Mouse (Mus musculus): ENCODE data around the gene Arel1. TPM values are rescaled to one million over a fixed set of nuclear protein-coding genes. Genes with fewer than 3 reads are reported as not detected.

Arel1 gene
- polyA plus RNA-seq, 1 experiment from 2014 or later, result 17.1 TPM

- Histone ChIP-seq H3K9me3 (ENCODE audit: low read depth, low read length) (no peaks in the 10 kb centered on the region), H3K27ac (ENCODE audit: low read depth) (no peak overlapping the region), H3K4me1 (ENCODE audit: insufficient read depth) (peaks cover 17% of the 10 kb centered on the region; the same call in 1 of the 2 replicates), H3K4me2 (no peak overlapping the region), H3K27me3 (ENCODE audit: insufficient read depth, low read length) (no peaks in the 10 kb centered on the region), H3K4me3 (ENCODE audit: low read depth, low read length) (no peak overlapping the region), H3K9ac (no peak overlapping the region), H3K36me3 (ENCODE audit: insufficient read depth) (no peaks in the 10 kb centered on the region)
- WGBS, result 67% methylated on average over 7 of the region's 7 CpGs
- DNase-seq, result no peak
- no peak for ATAC-seq (ENCODE audit: insufficient read depth)
- TF ChIP-seq CTCF (IDR thresholded peaks at IDR 0.05; ENCODE audit: low read depth), result no peak
Measured at GRCm38 (mm10) chr12:84904399-84904798, 66.3 kb downstream of the Arel1 start.

DNA sequence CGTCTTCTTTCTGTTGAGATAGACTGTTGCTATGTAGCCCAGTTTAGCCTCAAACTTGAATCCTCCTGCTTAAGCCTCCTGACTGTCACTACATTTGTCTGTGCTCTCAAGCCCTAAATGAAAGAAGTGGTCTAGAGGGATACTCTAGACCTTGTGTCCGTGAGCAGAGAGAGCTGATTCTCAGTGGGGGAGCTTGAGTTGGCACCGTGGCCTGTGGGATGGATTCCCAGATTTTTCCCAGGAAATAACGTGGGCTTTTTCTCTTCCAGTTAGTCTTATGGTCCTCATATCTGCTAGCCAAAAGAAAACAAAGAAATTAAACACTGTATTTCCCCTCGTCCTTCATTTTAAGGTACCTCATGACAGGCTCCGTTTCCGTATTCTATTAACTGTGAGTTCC is 70.4 kb downstream of the Arel1 start:
- no peak overlapping the region for H3K4me3 ChIP-seq (ENCODE audit: low read depth, low read length)
- H3K4me1 ChIP-seq (ENCODE audit: insufficient read depth), result no peaks in the 10 kb centered on the region
- no peak for TF ChIP-seq CTCF (IDR thresholded peaks at IDR 0.05; ENCODE audit: low read depth)
- H3K4me2 ChIP-seq, result no peak overlapping the region
- no peaks in the 10 kb centered on the region for H3K36me3 ChIP-seq (ENCODE audit: insufficient read depth)
- 76% methylated on average over 7 of the region's 7 CpGs for WGBS
- no peak overlapping the region for H3K27ac ChIP-seq (ENCODE audit: low read depth)
- no peak for ATAC-seq (ENCODE audit: insufficient read depth)
- no peaks in the 10 kb centered on the region for H3K9me3 ChIP-seq (ENCODE audit: low read depth, low read length)
- H3K9ac ChIP-seq, result no peak overlapping the region
- no peak for DNase-seq
- H3K27me3 ChIP-seq (ENCODE audit: insufficient read depth, low read length), result no peaks in the 10 kb centered on the region

- no peaks in the 10 kb centered on the region for H3K27me3 ChIP-seq (ENCODE audit: insufficient read depth, low read length)
- no peak overlapping the region for H3K9ac ChIP-seq
- DNase-seq (no peak), ATAC-seq (ENCODE audit: insufficient read depth) (no peak)
- no peak overlapping the region for H3K4me2 ChIP-seq
- no peak overlapping the region for H3K4me3 ChIP-seq (ENCODE audit: low read depth, low read length)
- H3K36me3 ChIP-seq (ENCODE audit: insufficient read depth), result no peaks in the 10 kb centered on the region
- H3K27ac ChIP-seq (ENCODE audit: low read depth), result no peak overlapping the region
- H3K9me3 ChIP-seq (ENCODE audit: low read depth, low read length), result no peaks in the 10 kb centered on the region
- no peak for TF ChIP-seq CTCF (IDR thresholded peaks at IDR 0.05; ENCODE audit: low read depth)
- no peaks in the 10 kb centered on the region for H3K4me1 ChIP-seq (ENCODE audit: insufficient read depth)
- 67% methylated on average over 5 of the region's 5 CpGs for WGBS
Measured at GRCm38 (mm10) chr12:84897322-84897721, 73.4 kb downstream of the Arel1 start.

DNA sequence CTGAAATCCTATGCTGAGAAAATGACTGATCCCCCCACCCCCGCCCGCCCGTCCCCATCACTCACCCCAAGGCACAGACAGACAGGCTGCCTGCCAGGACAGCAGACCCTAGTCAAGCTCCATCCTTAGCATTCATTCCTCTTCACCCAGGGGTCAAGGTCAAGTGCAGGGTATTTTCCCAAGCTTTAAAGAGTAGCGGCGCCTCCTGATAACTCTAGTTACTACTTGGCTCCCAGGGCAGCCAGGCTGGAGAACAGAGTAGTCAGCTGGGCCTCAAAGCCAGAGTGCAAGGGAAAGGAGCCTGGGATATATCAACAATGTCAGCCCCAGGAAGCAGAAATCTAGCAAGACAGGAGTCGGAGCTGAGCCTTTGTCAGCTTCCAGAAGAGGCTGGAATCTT is 74.5 kb downstream of the Arel1 start:
- ATAC-seq (ENCODE audit: insufficient read depth) (no peak), DNase-seq (peak; percentile 33)
- Histone ChIP-seq H3K9ac (no peak overlapping the region), H3K27ac (ENCODE audit: low read depth) (no peak overlapping the region), H3K4me1 (ENCODE audit: insufficient read depth) (no peaks in the 10 kb centered on the region), H3K4me3 (ENCODE audit: low read depth, low read length) (no peak overlapping the region), H3K27me3 (ENCODE audit: insufficient read depth, low read length) (no peaks in the 10 kb centered on the region), H3K9me3 (ENCODE audit: low read depth, low read length) (no peaks in the 10 kb centered on the region), H3K36me3 (ENCODE audit: insufficient read depth) (no peaks in the 10 kb centered on the region), H3K4me2 (no peak overlapping the region)
- TF ChIP-seq CTCF (IDR thresholded peaks at IDR 0.05; ENCODE audit: low read depth), result no peak
- 45% methylated on average over 6 of the region's 6 CpGs for WGBS

DNA sequence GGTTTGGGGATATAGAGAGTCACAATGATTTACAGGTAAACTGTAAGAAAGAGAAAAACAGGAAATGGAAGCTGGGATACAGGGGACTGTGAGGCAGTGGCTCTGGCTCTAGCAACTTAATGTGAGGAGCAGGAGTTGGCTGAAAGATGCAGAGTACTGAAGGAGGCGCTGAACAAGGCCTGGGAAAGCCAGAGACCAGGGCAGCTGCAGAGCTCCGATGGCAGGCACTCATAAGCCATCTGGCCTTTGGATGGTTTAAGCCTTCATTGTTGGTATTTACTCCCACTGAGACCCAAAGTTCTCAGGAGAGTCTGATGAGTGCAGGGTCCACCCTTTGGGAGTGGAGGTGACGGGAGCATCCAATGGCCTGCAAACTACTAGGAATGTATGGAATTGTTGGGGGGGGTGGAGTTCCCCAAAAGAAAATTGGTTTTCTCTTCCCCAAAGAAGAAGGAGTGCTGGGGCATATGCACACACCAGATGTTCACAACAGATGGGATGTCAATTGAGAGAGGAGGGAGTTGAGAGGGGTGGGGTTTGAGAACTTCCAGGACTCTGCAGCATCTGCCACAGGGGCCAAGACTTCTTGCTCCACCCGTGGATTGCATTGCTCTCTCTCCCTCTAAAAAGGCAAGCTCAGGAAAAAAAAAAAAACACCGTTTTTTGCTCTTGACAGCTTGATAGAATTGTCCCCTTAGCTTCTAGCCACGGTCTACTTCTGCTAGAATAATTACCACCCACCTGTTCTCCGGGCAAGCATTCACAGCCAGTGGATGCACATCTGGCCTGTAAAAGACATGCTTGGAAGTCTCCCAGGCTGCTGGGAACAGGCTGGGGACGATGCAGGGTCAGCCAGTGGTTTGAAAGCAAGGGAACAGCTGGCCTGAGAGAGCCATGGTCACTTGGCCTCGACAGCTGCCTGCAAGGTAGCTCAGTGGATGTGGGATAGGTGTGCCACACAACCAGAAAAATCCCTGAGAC is 76.8 kb downstream of the Arel1 start:
- H3K4me1 ChIP-seq (ENCODE audit: insufficient read depth), result no peaks in the 10 kb centered on the region
- H3K4me3 ChIP-seq (ENCODE audit: low read depth, low read length), result no peak overlapping the region
- no peak overlapping the region for H3K27ac ChIP-seq (ENCODE audit: low read depth)
- H3K9ac ChIP-seq, result no peak overlapping the region
- no peak for DNase-seq
- no peaks in the 10 kb centered on the region for H3K36me3 ChIP-seq (ENCODE audit: insufficient read depth)
- H3K4me2 ChIP-seq, result no peak overlapping the region
- no peaks in the 10 kb centered on the region for H3K27me3 ChIP-seq (ENCODE audit: insufficient read depth, low read length)
- no peak for ATAC-seq (ENCODE audit: insufficient read depth)
- 48% methylated on average over 9 of the region's 9 CpGs for WGBS
- no peak for TF ChIP-seq CTCF (IDR thresholded peaks at IDR 0.05; ENCODE audit: low read depth)
- H3K9me3 ChIP-seq (ENCODE audit: low read depth, low read length), result no peaks in the 10 kb centered on the region

GRCm38 (mm10) chr12:84890289-84890688 is 80.4 kb downstream of the Arel1 start:
- 56% methylated on average over 15 of the region's 15 CpGs for WGBS
- ATAC-seq (ENCODE audit: insufficient read depth), result no peak

GRCm38 (mm10) chr12:84885107-84885876 is 85.4 kb downstream of the Arel1 start:
- H3K27me3 ChIP-seq (ENCODE audit: insufficient read depth, low read length), result no peaks in the 10 kb centered on the region
- WGBS, result 48% methylated on average over 11 of the region's 11 CpGs
- peak overlapping the region; percentile 30; the same call in 1 of the 2 replicates for H3K27ac ChIP-seq (ENCODE audit: low read depth)

More at GRCm38 (mm10) chr12:84890289-84890688, 80.4 kb downstream of the Arel1 start:
- H3K4me3 ChIP-seq (ENCODE audit: low read depth, low read length), result no peak overlapping the region
- no peak overlapping the region for H3K9ac ChIP-seq
- no peaks in the 10 kb centered on the region for H3K9me3 ChIP-seq (ENCODE audit: low read depth, low read length)
- no peak for DNase-seq
- H3K36me3 ChIP-seq (ENCODE audit: insufficient read depth), result no peaks in the 10 kb centered on the region
- H3K4me2 ChIP-seq, result no peak overlapping the region
- H3K4me1 ChIP-seq (ENCODE audit: insufficient read depth), result no peaks in the 10 kb centered on the region
- H3K27ac ChIP-seq (ENCODE audit: low read depth), result no peak overlapping the region
- H3K27me3 ChIP-seq (ENCODE audit: insufficient read depth, low read length), result no peaks in the 10 kb centered on the region
- no peak for TF ChIP-seq CTCF (IDR thresholded peaks at IDR 0.05; ENCODE audit: low read depth)

More at GRCm38 (mm10) chr12:84885107-84885876, 85.4 kb downstream of the Arel1 start:
- no peak for TF ChIP-seq CTCF (IDR thresholded peaks at IDR 0.05; ENCODE audit: low read depth)
- DNase-seq (peak; percentile 73), ATAC-seq (ENCODE audit: insufficient read depth) (peak; percentile 79)
- Histone ChIP-seq H3K9ac (no peak overlapping the region), H3K36me3 (ENCODE audit: insufficient read depth) (no peaks in the 10 kb centered on the region), H3K4me2 (no peak overlapping the region), H3K4me1 (ENCODE audit: insufficient read depth) (no peaks in the 10 kb centered on the region), H3K4me3 (ENCODE audit: low read depth, low read length) (no peak overlapping the region), H3K9me3 (ENCODE audit: low read depth, low read length) (no peaks in the 10 kb centered on the region)
